Mouse (Mus musculus): ENCODE data around the gene Psmb3. TPM values are rescaled to one million over a fixed set of nuclear protein-coding genes. Genes with fewer than 3 reads are reported as not detected.

Gene Psmb3
- polyA plus RNA-seq (2017; shearing (Covaris generic)), result 468 TPM

DNA sequence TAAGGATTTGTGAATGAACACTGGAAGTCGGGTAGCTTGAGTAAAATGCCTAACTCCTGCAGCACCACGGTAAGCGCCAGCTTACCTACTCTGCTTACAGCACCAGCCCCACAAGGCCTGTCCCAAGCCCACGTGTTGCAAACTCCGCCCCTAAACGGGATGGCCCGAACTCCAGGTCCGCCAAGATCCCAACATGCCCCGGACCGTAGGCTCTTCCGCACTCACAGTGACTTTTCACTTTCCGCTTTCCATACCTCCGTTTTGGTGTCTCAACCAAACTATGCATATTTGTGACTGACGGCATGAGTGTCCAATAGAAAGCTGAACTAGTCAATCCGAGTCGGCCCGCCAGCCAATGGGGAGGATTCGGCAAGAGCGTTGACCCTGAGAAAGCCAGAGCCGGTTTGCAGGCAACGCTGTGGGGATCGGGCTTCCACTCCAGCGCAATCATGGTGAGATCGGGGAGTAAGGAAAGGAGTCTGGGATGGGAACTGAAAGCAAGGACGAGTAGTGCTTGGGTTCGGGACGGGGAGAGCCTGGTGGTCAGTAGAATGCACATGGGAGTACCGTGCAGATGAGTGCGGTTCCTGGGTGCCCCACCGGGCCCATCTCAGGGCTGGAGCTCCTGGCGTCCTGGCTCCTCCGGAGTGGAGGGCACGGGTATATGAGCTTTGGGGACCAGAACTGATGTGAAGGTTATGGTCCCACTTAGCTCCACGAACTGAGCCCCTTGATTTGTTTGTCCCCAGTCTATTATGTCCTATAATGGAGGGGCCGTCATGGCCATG, at the start of gene Psmb3:
TSS of gene Psmb3 (plus strand) at position 361 of the 788 bp plus-strand sequence.

DNA sequence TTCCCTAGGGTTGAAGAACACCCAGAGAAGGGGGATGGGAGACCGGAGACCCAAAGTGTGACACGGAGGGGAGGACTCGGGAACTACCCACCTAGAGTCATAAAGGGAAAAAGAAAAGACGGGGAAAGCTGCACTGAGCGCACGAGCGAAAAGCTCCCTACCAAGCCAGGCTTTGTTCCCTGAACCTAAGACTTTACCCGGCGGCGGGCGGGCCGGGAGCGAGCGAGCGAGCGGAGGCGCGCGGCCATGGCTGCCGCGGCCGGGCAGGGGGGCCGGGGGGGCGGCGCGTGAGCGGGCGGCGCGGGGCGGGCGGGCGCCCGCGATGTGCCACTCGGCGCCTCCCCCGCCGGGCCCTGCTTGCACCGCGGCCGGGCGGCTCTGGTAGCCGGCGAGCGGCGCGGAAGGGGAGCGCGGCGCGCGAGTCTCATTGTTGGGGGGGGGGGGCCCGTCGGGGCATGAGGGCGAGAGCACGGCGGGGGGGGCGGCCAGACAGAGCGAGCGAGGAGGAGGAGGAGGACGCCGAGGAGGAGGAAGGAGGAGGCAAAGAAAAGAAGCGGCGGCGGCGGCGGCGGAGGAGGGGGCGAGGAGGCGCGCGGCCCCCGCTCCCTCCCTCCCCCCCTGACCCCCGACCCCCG, 40.2 kb upstream of the Psmb3 start, which contains the start of gene Mllt6:
TSS of gene Mllt6 (plus strand) at position 522 of the 635 bp plus-strand sequence.

DNA sequence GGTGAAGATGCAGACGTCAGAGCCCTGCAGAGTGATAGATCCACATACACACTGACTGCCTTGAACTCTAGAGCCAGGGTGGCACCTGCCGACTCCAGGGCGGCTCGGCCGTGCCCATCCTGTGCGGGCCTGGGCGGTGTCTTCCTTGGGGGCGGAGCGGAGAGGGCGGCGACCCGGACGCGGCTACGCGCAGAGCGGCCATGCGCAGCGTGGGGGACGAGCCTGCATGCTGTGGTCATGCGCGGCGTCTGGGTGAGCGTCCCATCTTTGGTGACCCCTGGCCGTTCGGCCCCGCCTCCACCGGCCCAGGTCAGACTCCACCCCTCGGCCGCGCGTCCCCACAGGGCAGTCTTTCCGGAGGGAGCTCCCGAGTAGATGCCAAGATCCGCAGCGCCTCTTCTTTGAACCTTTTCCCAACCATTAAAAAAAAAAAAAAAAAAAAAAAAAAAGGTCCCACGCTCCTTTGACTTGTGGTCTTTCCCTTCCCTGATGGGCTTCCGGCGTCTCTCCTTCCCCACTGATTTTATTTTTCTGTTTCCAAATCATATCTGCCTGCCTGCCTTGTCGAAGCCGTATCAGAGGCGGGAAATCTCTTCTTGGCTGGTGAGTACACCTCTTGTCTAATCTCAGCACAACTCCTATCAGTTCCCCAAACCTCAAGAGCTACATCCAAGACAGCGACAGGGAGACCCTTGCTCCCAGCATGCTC, 17.4 kb upstream of the Psmb3 start, which contains the start of gene Cisd3:
TSS of gene Cisd3 (plus strand) at position 214 of the 709 bp plus-strand sequence.

DNA sequence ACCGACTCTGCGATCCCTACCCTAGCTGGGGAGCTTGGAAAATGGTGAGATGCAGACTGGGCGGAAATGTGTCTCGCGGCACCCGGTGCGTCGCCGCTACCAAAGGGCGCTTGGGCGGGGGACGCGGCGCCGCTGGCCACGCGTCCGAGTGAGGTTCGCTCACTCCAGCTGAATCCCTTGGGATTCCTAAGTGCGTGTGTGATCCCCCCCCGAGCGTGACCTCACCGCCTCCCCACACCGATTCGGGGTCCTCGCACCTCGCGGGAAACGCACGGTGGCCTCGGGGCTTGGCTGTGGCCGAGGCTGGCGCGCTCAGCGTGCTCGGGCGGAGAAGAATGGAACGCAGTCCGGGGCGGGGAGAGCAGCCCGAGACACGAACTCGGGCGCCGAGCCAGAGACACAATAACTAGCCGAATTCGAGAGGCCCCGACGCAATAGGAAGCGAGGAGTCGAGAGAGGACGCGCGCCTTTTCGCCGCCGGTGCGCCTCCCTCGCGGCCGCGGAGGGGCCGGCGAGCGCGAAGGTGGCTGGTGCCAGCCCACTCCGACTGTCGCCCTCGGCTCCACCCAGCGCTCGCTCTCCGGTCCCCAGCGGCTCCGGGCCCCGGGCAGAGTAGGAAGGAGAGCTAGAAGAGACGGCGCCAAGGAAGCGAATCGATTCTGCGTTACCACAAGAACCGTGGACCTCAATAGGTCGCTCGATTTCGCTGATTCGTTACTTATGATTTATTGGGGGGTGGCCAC, 3.0 kb upstream of the Psmb3 start, which contains the start of gene Pcgf2:
TSS of gene Pcgf2 (minus strand) at position 495 of the 743 bp plus-strand sequence.

DNA sequence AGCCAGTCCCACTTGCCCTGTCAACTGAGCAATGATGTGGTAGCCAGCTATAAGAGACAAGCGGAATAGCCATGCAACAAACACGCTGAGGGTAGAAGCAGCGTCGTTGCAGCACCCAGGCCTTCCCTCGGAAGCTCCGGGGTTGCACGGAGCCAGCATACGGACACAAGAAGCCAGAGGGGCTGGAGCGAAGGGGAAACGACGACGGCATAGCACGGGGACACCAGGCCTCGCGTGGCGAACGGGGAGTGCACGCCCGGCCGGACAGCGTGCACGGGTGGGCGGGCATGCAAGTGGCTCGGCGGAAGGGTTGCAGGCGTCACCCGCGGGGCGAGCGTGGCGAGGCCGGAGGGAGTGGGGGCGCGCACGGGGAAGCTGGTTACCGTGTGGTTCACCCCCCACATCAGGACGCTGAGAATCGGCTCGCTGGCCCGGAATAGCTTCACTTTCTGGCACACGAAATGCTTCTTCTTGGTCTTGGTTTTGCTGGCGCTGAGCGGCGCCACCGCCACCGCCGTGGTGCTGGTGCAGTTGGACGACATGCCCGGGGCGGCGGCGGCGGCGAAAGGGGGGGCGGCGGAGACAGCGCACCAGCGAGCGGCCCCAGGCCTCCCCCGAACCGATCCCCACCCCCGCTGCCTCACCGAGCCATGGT, 41.0 kb downstream of the Psmb3 start, which contains the start of gene Pip4k2b:
TSS of gene Pip4k2b (minus strand) at position 642 of the 655 bp plus-strand sequence.

Other genes starting within 250 kb of the Psmb3 start
- not detected for gene 4933428G20Rik, start 203.1 kb upstream of the Psmb3 start, polyA plus RNA-seq (2017; shearing (Covaris generic))
- not detected for gene Srcin1, start 127.2 kb upstream of the Psmb3 start, polyA plus RNA-seq (2017; shearing (Covaris generic))
- 0.59 TPM for gene Epop, start 73.7 kb upstream of the Psmb3 start, polyA plus RNA-seq (2017; shearing (Covaris generic))
- 13.3 TPM for gene Mllt6, start 40.0 kb upstream of the Psmb3 start, polyA plus RNA-seq (2017; shearing (Covaris generic))
- gene Cisd3, start 17.6 kb upstream of the Psmb3 start, polyA plus RNA-seq (2017; shearing (Covaris generic)), result 75.6 TPM
- gene Pcgf2, start 2.9 kb upstream of the Psmb3 start, polyA plus RNA-seq (2017; shearing (Covaris generic)), result 1.6 TPM
- 2.5 TPM for gene Pip4k2b, start 41.3 kb downstream of the Psmb3 start, polyA plus RNA-seq (2017; shearing (Covaris generic))
- 31.1 TPM for gene Cwc25, start 63.2 kb downstream of the Psmb3 start, polyA plus RNA-seq (2017; shearing (Covaris generic))
- 0.46 TPM for gene 1700001P01Rik, start 72.5 kb downstream of the Psmb3 start, polyA plus RNA-seq (2017; shearing (Covaris generic))
- 629 TPM for gene Rpl23, start 79.0 kb downstream of the Psmb3 start, polyA plus RNA-seq (2017; shearing (Covaris generic))
- 256 TPM for gene Lasp1, start 95.6 kb downstream of the Psmb3 start, polyA plus RNA-seq (2017; shearing (Covaris generic))
- gene B230217C12Rik, start 137.4 kb downstream of the Psmb3 start, polyA plus RNA-seq (2017; shearing (Covaris generic)), result 1.6 TPM
- 0.53 TPM for gene Fbxo47, start 180.8 kb downstream of the Psmb3 start, polyA plus RNA-seq (2017; shearing (Covaris generic))